Mouse (Mus musculus): ENCODE data around the gene Slc39a11.

DNA sequence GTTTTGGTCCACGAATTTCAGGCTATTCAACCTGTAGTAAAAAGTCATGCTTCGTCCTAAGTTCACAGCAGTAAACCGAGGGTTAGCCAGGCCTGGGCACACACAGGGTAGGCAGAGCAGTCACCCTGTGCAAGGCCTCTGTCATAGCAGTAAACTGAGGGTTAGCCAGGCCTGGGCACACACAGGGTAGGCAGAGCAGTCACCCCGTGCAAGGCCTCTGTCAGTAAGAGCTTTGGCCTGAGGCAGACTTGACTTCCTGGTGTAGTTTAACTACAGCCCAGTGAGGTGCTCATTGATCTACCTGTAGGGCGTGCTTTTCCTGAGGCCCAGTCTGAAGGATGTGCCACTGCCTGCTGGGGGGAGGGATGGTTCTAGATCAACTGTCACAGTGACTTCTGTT lies 41.4 kb upstream of the Slc39a11 start:
- TF ChIP-seq CTCF (IDR thresholded peaks at IDR 0.05; ENCODE audit: low read depth, low read length) = no peak
- no peak for TF ChIP-seq GATA1 (IDR thresholded peaks at IDR 0.05; ENCODE audit: borderline replicate concordance, low read length)
- no peak for TF ChIP-seq TAL1 (conservative IDR thresholded peaks at IDR 0.05; ENCODE audit: low read depth, low read length)
- no peak for TF ChIP-seq POLR2AphosphoS5 (IDR thresholded peaks at IDR 0.05; ENCODE audit: insufficient replicate concordance, low read depth, low read length)
- TF ChIP-seq GATA2 (IDR thresholded peaks at IDR 0.05; ENCODE audit: borderline replicate concordance, low read depth, low read length) = no peak
